Mouse (Mus musculus): ENCODE results near the gene Mfsd4a. TPM values are rescaled to one million over a fixed set of nuclear protein-coding genes. Genes with fewer than 3 reads are reported as not detected.

Mfsd4a gene
- 5.3 and 6.3 TPM in 2 replicates for polyA plus RNA-seq (2015; fragmentation: Nextera tagmentation; extraction: Ambion mirVana)

- ATAC-seq (ENCODE audit: low read depth) = peak; percentile 51; the same call in 1 of the 2 replicates
Measured at GRCm38 (mm10) chr1:132067261-132068255, at the start of gene Mfsd4a. Gene Mfsd4a (minus strand): TSS chr1:132068062.

GRCm38 (mm10) chr1:132116606-132117005 is 48.7 kb upstream of the Mfsd4a start:
- Histone ChIP-seq H3K4me1 (ENCODE audit: control insufficient read depth, low read depth, low read length) (no peaks in the 10 kb centered on the region), H3K9me3 (replicated peaks; ENCODE audit: control insufficient read depth, low read length) (no peaks in the 10 kb centered on the region), H3K36me3 (ENCODE audit: control insufficient read depth, insufficient read depth) (no peaks in the 10 kb centered on the region), H3K4me2 (ENCODE audit: low read depth, low read length) (no peak overlapping the region), H3K4me3 (ENCODE audit: low read depth, low read length) (no peak overlapping the region), H3K27ac (ENCODE audit: low read length) (no peak overlapping the region), H3K9ac (ENCODE audit: low read depth, low read length) (no peak overlapping the region), H3K27me3 (ENCODE audit: control insufficient read depth, insufficient read depth, low read depth, low read length) (no peaks in the 10 kb centered on the region)
- no peak for ATAC-seq (ENCODE audit: low read depth)
- WGBS (ENCODE audit: insufficient replicate concordance) = 33% methylated on average over 18 of the region's 18 CpGs

More at GRCm38 (mm10) chr1:132067261-132068255, at the start of gene Mfsd4a:
- Histone ChIP-seq H3K27ac (ENCODE audit: low read length) (no peak within 1 kb of the TSS), H3K9me3 (replicated peaks; ENCODE audit: control insufficient read depth, low read length) (no peaks in the 10 kb centered on the region), H3K4me3 (ENCODE audit: low read depth, low read length) (peak within 1 kb of the TSS; percentile 41), H3K4me1 (ENCODE audit: control insufficient read depth, low read depth, low read length) (peaks cover 5% of the 10 kb centered on the region; the same call in 1 of the 2 replicates), H3K4me2 (ENCODE audit: low read depth, low read length) (peak within 1 kb of the TSS; percentile 59), H3K27me3 (ENCODE audit: control insufficient read depth, insufficient read depth, low read depth, low read length) (peaks cover 38% of the 10 kb centered on the region), H3K36me3 (ENCODE audit: control insufficient read depth, insufficient read depth) (no peaks in the 10 kb centered on the region), H3K9ac (ENCODE audit: low read depth, low read length) (peak within 1 kb of the TSS; percentile 3; the same call in 1 of the 2 replicates)
- 3% methylated on average over 62 of the region's 80 CpGs for WGBS (ENCODE audit: insufficient replicate concordance)

- Histone ChIP-seq H3K9ac (ENCODE audit: low read depth, low read length) (no peak overlapping the region), H3K27ac (ENCODE audit: low read length) (no peak overlapping the region), H3K4me3 (ENCODE audit: low read depth, low read length) (no peak overlapping the region), H3K4me2 (ENCODE audit: low read depth, low read length) (no peak overlapping the region), H3K4me1 (ENCODE audit: control insufficient read depth, low read depth, low read length) (no peaks in the 10 kb centered on the region), H3K36me3 (ENCODE audit: control insufficient read depth, insufficient read depth) (no peaks in the 10 kb centered on the region), H3K27me3 (ENCODE audit: control insufficient read depth, insufficient read depth, low read depth, low read length) (no peaks in the 10 kb centered on the region), H3K9me3 (replicated peaks; ENCODE audit: control insufficient read depth, low read length) (no peaks in the 10 kb centered on the region)
- no peak for ATAC-seq (ENCODE audit: low read depth)
- 48% methylated on average over 3 of the region's 3 CpGs for WGBS (ENCODE audit: insufficient replicate concordance)
Measured at GRCm38 (mm10) chr1:132113098-132113497, 45.2 kb upstream of the Mfsd4a start.

GRCm38 (mm10) chr1:132112426-132112825 is 44.6 kb upstream of the Mfsd4a start:
- ATAC-seq (ENCODE audit: low read depth) = no peak
- Histone ChIP-seq H3K27ac (ENCODE audit: low read length) (no peak overlapping the region), H3K4me1 (ENCODE audit: control insufficient read depth, low read depth, low read length) (no peaks in the 10 kb centered on the region), H3K27me3 (ENCODE audit: control insufficient read depth, insufficient read depth, low read depth, low read length) (no peaks in the 10 kb centered on the region), H3K36me3 (ENCODE audit: control insufficient read depth, insufficient read depth) (no peaks in the 10 kb centered on the region), H3K9ac (ENCODE audit: low read depth, low read length) (no peak overlapping the region), H3K4me3 (ENCODE audit: low read depth, low read length) (no peak overlapping the region), H3K4me2 (ENCODE audit: low read depth, low read length) (no peak overlapping the region), H3K9me3 (replicated peaks; ENCODE audit: control insufficient read depth, low read length) (no peaks in the 10 kb centered on the region)
- 62% methylated on average over 8 of the region's 8 CpGs for WGBS (ENCODE audit: insufficient replicate concordance)

- Histone ChIP-seq H3K36me3 (ENCODE audit: control insufficient read depth, insufficient read depth) (no peaks in the 10 kb centered on the region), H3K27me3 (ENCODE audit: control insufficient read depth, insufficient read depth, low read depth, low read length) (no peaks in the 10 kb centered on the region), H3K4me2 (ENCODE audit: low read depth, low read length) (no peak overlapping the region), H3K4me1 (ENCODE audit: control insufficient read depth, low read depth, low read length) (no peaks in the 10 kb centered on the region), H3K9me3 (replicated peaks; ENCODE audit: control insufficient read depth, low read length) (no peaks in the 10 kb centered on the region), H3K4me3 (ENCODE audit: low read depth, low read length) (no peak overlapping the region), H3K27ac (ENCODE audit: low read length) (no peak overlapping the region), H3K9ac (ENCODE audit: low read depth, low read length) (no peak overlapping the region)
- no peak for ATAC-seq (ENCODE audit: low read depth)
- WGBS (ENCODE audit: insufficient replicate concordance) = 28% methylated on average over 1 of the region's 1 CpGs
Measured at GRCm38 (mm10) chr1:132111411-132111810, 43.5 kb upstream of the Mfsd4a start.

- no peaks in the 10 kb centered on the region for H3K4me1 ChIP-seq (ENCODE audit: control insufficient read depth, low read depth, low read length)
- no peak overlapping the region for H3K27ac ChIP-seq (ENCODE audit: low read length)
- H3K4me2 ChIP-seq (ENCODE audit: low read depth, low read length) = no peak overlapping the region
- H3K9me3 ChIP-seq (replicated peaks; ENCODE audit: control insufficient read depth, low read length) = no peaks in the 10 kb centered on the region
- no peaks in the 10 kb centered on the region for H3K27me3 ChIP-seq (ENCODE audit: control insufficient read depth, insufficient read depth, low read depth, low read length)
- no peak overlapping the region for H3K4me3 ChIP-seq (ENCODE audit: low read depth, low read length)
- no peak for ATAC-seq (ENCODE audit: low read depth)
- 30% methylated on average over 2 of the region's 2 CpGs for WGBS (ENCODE audit: insufficient replicate concordance)
- H3K9ac ChIP-seq (ENCODE audit: low read depth, low read length) = no peak overlapping the region
- H3K36me3 ChIP-seq (ENCODE audit: control insufficient read depth, insufficient read depth) = no peaks in the 10 kb centered on the region
Measured at GRCm38 (mm10) chr1:132109368-132109767, 41.5 kb upstream of the Mfsd4a start.

- Histone ChIP-seq H3K4me1 (ENCODE audit: control insufficient read depth, low read depth, low read length) (no peaks in the 10 kb centered on the region), H3K4me3 (ENCODE audit: low read depth, low read length) (no peak overlapping the region), H3K9me3 (replicated peaks; ENCODE audit: control insufficient read depth, low read length) (no peaks in the 10 kb centered on the region), H3K27me3 (ENCODE audit: control insufficient read depth, insufficient read depth, low read depth, low read length) (no peaks in the 10 kb centered on the region), H3K27ac (ENCODE audit: low read length) (no peak overlapping the region), H3K36me3 (ENCODE audit: control insufficient read depth, insufficient read depth) (no peaks in the 10 kb centered on the region), H3K9ac (ENCODE audit: low read depth, low read length) (no peak overlapping the region), H3K4me2 (ENCODE audit: low read depth, low read length) (no peak overlapping the region)
- no peak for ATAC-seq (ENCODE audit: low read depth)
- 61% methylated on average over 14 of the region's 14 CpGs for WGBS (ENCODE audit: insufficient replicate concordance)
Measured at GRCm38 (mm10) chr1:132104353-132104752, 36.5 kb upstream of the Mfsd4a start.

- Histone ChIP-seq H3K27me3 (ENCODE audit: control insufficient read depth, insufficient read depth, low read depth, low read length) (no peaks in the 10 kb centered on the region), H3K4me2 (ENCODE audit: low read depth, low read length) (no peak overlapping the region), H3K36me3 (ENCODE audit: control insufficient read depth, insufficient read depth) (no peaks in the 10 kb centered on the region), H3K4me1 (ENCODE audit: control insufficient read depth, low read depth, low read length) (no peaks in the 10 kb centered on the region; the same call in 1 of the 2 replicates), H3K9me3 (replicated peaks; ENCODE audit: control insufficient read depth, low read length) (no peaks in the 10 kb centered on the region), H3K4me3 (ENCODE audit: low read depth, low read length) (no peak overlapping the region), H3K9ac (ENCODE audit: low read depth, low read length) (no peak overlapping the region), H3K27ac (ENCODE audit: low read length) (no peak overlapping the region)
- WGBS (ENCODE audit: insufficient replicate concordance) = 35% methylated on average over 6 of the region's 6 CpGs
- ATAC-seq (ENCODE audit: low read depth) = peak; percentile 27; the same call in 1 of the 2 replicates
Measured at GRCm38 (mm10) chr1:132101953-132102697, 34.3 kb upstream of the Mfsd4a start.
